Mouse (Mus musculus) A20 (cell line): ENCODE measurements around the gene Klhdc3.
A peak's percentile ranks its signal among the peaks of the same experiment; 100 is the strongest.

ENCODE experiments used
- DNase-seq: peaks from one replicate; pipeline ENCODE4 v3.0.0-alpha.2; 2011; ENCODE audit warnings: low read depth, low spot score

Gene Klhdc3

GRCm38 (mm10) chr17:46680760-46681373 lies at the start of gene Klhdc3:
Klhdc3 (minus strand) TSS chr17:46680914.
- DNase-seq = peak; percentile 99

- DNase-seq = no peak
These were observed 48.2 kb upstream of the Klhdc3 start, which contains the start of gene Gnmt for GRCm38 (mm10) chr17:46728904-46729318. Gnmt (minus strand) TSS chr17:46729168.

DNA sequence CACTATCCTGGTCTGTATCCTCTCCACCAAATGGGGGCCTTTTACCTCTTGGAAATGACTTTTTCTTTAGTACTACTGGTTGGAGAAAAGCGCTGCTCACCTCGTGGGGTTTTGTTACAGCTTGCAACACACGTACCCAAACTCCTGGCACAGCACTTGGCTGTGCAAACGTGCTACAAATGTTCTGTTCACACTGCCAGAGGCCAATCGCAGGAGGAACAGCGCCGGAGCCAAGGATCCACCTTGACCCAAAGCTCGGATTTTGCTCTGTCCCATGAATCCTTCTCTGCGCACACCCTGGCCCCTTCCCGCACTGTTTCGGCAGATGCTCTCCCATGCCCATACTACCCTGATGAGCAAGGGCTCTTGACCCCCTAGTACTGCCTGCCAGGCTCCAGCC lies 47.8 kb upstream of the Klhdc3 start:
- no peak for DNase-seq

DNA sequence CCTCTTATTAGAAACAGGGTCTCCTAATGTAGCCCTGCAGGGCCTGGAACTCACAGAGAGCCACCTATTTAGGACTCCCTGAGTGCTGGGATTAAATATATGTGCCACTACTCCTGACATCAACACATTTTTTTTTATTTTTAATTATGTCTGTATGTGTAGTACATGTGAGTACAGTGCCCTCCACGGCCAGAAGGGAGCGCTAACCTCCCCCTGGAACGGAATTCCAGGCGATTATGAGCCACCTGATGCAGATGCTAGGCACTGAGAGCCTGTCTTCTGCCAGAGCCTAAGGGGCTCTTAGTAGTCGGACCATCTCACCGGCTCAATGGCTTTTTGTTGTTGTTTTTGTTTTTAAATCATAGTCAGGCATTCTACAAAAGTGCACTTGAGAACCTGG lies 47.3 kb upstream of the Klhdc3 start:
- DNase-seq = peak; percentile 32

DNA sequence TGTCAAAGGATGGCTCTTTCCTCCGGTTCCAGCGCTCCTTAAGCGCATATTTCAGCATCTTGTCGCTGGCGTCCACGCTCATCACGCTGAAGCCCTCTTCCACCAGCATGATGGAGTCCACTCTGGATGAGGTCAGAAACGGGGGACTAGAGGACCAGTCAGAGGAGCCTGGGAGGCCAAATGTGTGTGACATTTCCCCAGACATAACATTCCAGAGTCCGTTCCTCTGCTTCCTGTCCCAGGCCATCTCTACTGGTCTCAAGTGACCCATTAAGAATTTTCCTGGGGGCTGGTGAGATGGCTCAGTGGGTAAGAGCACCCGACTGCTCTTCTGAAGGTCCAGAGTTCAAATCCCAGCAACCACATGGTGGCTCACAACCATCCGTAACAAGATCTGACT lies 46.6 kb upstream of the Klhdc3 start:
- no peak for DNase-seq

DNA sequence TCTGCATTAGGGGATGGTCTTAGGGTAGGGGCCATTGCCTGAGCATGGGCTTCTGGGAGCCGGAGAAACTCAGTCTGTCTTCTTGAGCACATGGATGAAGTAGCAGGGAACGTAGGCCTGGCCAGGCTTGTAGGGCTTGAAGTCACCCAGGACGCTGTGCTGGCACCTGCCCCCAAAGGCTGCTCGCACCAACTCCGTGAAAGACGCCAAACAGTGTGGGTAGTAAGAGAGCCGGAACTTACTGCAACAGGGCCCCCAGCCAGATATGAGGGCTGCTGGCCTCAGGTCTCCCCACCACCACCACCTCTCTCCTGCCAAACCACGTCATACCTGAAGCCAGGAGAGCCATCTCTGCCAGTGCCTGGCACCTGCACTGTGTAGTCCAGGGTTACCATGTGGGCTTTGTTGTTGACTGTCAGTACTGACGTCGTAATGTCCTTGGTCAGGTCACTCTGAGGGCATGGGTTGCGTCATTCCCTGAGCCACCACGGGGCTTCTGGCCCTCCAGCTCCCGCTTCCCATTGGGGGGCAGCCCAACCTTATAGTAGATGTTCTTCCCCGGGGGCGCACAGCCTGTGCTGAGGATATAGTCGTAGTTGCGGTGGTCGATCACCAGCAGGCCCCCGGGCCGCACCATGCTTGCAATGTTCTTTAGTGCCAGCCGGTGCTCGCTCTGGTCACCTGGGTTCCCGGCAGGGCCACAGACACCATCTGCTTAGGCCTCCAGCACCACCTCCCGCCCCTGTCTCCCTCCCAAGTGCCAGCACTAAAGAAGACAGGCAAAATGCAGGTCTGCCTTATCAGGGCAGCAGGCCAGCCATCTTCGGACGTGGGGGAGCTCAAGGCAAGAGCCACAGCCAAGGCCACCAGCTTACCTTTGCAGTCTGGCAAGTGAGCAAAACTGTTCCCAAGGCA lies 45.3 kb upstream of the Klhdc3 start:
- no peak for DNase-seq

GRCm38 (mm10) chr17:46725273-46725672 lies 44.6 kb upstream of the Klhdc3 start:
- DNase-seq = peak; percentile 51

GRCm38 (mm10) chr17:46724477-46725084 lies 43.9 kb upstream of the Klhdc3 start:
- DNase-seq = no peak

DNA sequence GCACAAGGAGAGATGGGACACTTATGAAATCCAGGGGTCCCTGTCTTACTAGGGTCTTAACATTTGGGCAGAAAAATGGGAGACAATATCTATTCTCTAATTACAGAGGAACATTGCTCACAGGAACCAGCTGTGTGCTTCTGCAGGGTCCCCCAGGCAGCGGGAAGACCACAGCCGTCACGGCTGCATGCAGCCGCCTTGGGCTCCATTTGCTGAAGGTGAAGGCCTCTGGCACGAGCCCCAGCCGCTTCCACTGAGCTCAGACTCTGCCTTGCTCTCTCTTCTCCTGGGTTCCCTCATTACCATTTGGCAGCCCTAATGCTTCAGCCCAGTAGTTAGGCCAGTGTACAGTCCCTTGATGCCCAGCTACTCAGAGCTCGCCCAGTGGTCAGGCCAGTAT lies 40.4 kb upstream of the Klhdc3 start:
- DNase-seq = no peak

DNA sequence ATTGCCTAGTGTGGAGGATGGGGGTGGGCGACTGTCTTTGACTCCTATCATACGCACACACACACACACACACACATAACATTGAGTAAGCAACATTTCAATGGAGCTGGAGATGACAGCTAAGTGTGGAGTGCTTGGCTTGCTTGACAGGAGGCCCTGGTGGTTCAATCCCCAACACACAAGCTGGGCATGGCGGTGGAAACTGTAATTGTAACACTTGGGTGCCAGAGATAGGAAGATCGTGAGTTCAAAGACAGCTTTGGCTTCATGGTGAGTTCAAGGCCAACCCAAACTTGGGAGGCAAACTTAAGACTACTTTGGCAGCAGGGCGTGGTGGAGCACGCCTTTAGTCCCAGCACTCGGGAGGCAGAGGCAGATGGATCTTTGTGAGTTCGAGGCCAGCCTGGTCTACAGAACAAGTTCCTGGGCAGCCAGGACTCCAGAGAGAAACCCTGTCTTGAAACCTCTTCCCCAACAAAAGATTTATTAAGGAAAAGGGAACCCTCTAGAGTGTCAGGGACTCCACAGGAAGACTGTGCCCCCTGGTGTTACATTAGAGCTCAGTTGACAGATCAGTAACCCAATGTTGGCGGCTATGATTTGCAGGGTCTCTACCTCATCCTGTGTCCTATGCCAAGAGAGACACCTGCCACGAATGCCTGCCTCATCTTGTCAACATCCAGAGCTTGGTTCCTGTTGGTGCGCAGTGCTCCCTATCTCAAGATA lies 34.2 kb upstream of the Klhdc3 start:
- DNase-seq = no peak

DNA sequence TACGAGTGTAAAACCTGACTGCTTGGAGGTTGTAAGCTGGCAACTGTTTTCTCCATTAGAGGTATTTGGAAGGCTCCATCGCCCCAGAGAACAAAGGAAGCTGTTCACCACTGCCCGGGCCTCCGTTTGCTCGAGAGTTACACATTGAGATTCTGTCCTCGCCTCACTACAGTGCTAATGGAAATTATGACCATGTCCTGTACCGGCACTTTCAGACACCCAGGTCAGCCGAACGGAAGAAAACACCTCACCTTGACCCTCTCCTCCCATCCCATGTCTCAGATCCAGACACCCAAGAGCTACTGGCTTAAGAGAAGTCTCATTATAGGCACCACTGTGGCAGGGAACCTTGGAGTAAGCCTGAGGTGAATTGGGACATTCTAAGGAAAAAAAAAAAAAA lies 33.1 kb upstream of the Klhdc3 start:
- DNase-seq = no peak

DNA sequence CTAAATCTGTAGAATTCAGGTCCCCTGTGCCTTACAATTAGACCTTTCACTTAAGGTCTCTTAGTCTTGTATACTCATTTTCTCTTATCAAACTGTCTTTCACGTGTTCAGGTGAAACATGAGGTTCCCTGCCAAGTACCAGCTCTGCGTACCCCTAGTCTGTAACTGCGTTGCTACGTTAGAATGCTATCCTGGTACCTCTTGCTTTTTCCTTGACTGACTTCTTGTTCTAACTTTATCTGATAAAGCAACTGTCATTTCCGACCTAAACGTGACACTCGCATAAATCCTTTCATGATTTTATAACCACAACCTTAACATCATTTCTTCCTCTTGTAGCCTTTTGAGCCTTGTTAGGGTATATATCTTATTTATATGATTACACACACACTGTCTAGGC lies 31.7 kb upstream of the Klhdc3 start:
- no peak for DNase-seq

GRCm38 (mm10) chr17:46711612-46712271 lies 31.0 kb upstream of the Klhdc3 start:
- DNase-seq = peak; percentile 30

DNA sequence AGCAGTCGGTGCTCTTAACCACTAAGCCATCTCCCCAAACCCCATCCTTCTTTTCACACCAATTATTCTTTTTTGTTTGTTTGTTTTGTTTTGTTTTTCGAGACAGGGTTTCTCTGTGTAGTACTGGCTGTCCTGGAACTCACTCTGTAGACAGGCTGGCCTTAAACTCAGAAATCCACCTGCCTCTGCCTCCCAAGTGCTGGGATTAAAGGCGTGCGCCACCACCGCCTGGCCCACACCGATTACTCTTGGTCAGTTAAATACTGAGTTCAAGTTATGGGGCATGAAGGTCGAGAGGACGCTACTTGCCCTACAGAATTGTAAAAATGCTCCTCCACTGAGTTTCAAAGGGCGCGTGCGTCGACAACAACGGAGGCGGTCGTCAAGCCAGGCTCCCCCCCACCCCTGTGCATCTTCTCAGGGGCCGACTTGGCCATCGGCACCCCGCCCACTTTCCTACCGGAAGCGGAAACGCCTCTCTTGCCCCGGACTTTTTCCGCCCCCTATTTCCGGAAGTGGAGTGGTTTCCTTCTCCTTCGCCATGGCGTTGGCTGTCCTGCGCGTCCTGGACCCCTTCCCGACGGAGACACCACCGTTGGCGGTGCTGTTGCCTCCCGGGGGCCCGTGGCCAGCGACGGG lies 30.4 kb upstream of the Klhdc3 start, which contains the start of gene Pex6:
TSS of gene Pex6 (plus strand) at position 505 of the 639 bp plus-strand sequence.
- DNase-seq = peak; percentile 96

DNA sequence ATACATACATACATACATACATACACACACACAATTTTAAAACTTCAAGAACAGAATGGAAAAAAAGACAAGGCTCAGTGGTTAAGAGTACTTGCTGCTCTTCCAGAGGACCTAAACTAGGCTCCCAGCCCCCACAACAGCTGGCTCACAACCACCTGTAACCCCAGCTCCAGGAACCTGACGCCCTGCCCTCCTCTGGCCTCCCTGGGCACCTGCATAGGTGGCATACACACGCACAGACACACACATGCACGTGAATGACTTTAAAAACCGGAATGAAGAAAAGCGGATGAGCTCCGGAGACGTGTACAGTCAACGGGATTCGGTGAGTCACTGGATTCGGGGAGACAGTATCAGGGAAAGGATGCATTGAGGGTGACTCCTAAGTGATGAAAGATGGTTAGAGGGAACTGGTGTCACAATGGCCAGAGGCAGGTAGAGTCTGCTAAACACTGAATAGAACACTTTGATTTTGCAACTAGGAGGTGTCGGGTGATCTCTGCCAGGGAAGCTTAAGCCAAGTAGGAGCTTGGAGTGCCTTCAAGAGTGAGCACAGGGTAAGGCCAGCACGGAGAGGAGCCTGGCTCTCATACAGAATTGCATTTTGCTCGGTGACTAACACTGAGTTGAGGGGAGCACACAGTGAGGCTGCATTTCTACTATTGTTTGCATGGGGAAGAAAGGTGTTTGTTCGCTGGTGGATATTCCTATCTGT lies 25.8 kb upstream of the Klhdc3 start:
- no peak for DNase-seq

DNA sequence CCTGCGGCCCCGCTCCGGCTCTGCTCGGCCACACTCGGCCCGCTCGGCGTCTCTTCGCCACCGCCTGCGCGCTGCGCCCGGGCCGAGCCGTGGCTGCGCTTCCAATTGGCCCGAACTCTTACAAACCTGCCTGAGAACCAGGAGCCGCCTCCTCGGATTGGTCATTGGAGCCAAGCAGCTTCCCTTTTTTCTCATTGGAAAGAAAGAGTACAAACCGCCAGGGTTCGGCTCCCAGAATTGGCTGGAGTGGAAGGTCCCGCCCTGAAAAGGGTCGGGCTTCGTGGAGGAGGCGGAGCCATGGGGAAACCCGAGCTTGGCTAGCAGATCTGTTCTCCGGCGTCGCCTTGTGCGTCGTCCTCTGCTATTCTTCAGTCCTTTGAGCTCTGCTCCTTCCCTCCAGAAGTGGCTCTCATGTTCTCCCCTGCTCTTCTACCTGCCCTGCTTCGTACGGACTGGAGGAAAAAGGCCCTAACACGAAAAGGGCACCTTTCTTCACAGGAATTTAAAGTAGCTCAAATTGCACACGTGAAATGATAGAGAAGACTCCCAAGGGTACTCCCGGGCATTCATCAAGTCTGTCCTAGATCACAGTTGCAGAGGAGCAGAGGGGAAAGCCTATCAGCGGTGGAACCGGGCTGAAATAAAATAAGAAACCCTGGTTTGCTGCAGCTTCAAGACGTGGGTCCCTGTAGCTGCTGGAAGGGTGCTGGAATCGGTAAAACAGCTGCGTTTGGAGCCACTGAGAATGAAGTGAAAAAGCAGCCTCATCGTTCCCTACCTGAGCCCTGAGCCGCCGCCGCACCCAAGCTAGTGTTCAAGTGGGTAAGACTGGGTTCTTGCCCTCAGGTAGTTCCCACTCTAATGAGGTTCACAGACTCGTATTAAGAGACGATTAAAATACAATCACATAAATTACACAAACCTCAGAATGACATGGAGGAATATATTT lies 24.4 kb upstream of the Klhdc3 start, which contains the start of gene Ppp2r5d:
TSS of gene Ppp2r5d (minus strand) at position 225 of the 949 bp plus-strand sequence.
- DNase-seq = peak; percentile 98

DNA sequence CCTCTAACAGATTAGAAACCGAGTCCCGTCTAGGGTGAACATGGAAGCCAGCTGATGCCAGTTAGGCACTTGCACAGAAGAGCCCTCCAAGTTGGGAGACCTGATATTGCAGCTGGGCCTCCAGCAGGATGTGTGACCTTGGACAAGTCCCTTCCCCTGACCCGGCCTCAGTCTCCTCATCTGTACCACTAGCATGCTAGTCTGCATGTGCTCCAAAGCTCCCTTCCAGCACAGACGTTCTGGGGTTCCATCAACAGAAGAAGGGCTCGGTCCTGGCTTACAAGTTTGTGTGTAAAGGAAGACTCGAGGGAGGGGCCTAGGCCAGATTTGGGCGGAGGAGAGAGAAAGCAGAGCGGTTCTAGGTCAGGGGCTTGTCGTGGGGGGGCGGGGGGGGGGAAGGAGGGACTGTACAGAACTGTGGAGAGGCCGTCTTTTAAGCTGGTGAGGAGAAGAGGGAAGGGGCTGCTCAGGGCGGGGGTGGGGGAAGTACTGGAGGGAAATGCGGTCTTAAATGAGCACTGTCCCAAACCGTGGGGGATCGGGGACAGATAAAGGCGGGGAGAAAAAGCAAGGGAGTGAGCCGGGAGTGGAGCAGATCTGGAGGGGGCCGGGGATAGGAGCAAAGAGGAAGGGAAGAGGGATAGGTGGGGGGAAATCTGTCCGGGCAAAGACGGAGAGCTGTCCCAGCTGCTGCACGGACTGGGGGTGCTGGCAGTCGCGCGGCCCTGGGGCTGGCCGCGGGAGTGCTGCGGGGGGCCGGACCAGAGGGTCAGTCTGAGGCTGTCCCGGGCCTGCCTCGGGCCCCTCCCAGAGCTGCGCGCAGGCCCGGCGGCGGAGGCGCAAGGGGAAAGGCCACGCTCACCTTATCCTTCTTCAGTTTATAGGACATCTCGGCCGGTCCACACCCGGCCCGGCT lies 23.5 kb upstream of the Klhdc3 start:
- peak; percentile 37 for DNase-seq

- DNase-seq = no peak
These were observed 21.8 kb upstream of the Klhdc3 start for GRCm38 (mm10) chr17:46702506-46702905.
